Mouse (Mus musculus) hindbrain, embryonic 14.5 days (tissue): Measurements from ENCODE around the gene Klhl32. TPM values are rescaled to one million over a fixed set of nuclear protein-coding genes. Genes with fewer than 3 reads are reported as not detected.
A peak's percentile ranks its signal among the peaks of the same experiment; 100 is the strongest.

Source experiments
- ATAC-seq: fragments of 200-750 bp; cut with Nextera tagmentation; 2 replicates; pipeline ENCODE4 v1.8.0; 2017; ENCODE audit warnings: moderate number of reproducible peaks, mild to moderate bottlenecking, moderate TSS enrichment, moderate library complexity; ENCODE audit not compliant: low FRiP score
- DNase-seq: peaks from one replicate; pipeline ENCODE4 v3.0.0-alpha.2; 2015; ENCODE audit warnings: low spot score
- H3K27ac ChIP-seq: fragments of 300-500 bp; sonication (generic); 2 replicates; pipeline ENCODE4 v1.5.1; 2014; ENCODE audit warnings: mild to moderate bottlenecking, moderate library complexity
- H3K27me3 ChIP-seq: fragments of 300-500 bp; sonication (generic); 2 replicates; pipeline ENCODE4 v1.6.1; 2014; ENCODE audit warnings: mild to moderate bottlenecking, low read length, mixed read lengths; ENCODE audit not compliant: control insufficient read depth, insufficient read depth
- H3K36me3 ChIP-seq: fragments of 300-500 bp; sonication (generic); replicated peaks from 2 replicates; pipeline ENCODE4 v1.6.1; 2014; ENCODE audit not compliant: control insufficient read depth, insufficient read depth
- H3K4me1 ChIP-seq: fragments of 300-500 bp; sonication (generic); replicated peaks from 2 replicates; pipeline ENCODE4 v1.6.1; 2014; ENCODE audit warnings: antibody characterized with exemption, low read length, mixed read lengths; ENCODE audit not compliant: control insufficient read depth, insufficient read depth
- H3K4me2 ChIP-seq: fragments of 300-500 bp; sonication (generic); replicated peaks from 2 replicates; pipeline ENCODE4 v1.6.1; 2014; ENCODE audit warnings: mild to moderate bottlenecking, moderate library complexity
- H3K4me3 ChIP-seq: fragments of 300-500 bp; sonication (generic); replicated peaks from 2 replicates; pipeline ENCODE4 v1.5.1; 2014; ENCODE audit warnings: mild to moderate bottlenecking, low read length
- H3K9ac ChIP-seq: fragments of 300-500 bp; sonication (generic); 2 replicates; pipeline ENCODE4 v1.6.1; 2014
- H3K9me3 ChIP-seq: fragments of 300-500 bp; sonication (generic); 2 replicates; pipeline ENCODE4 v1.6.1; 2016; ENCODE audit warnings: low read length; ENCODE audit not compliant: control insufficient read depth
- WGBS: fragments of 180-500 bp; shearing (Covaris S2); extraction: QIAGEN DNeasy Blood & Tissue Kit; methylation state at CpG from one replicate; pipeline ENCODE4 v1.1.7; 2014; 5-methylcytosine and 5-hydroxymethylcytosine counted together
- polyA plus RNA-seq: library from polyadenylated mRNA; unstranded; fragments of >200 nt; fragmentation: Nextera tagmentation; extraction: Ambion mirVana; gene quantifications from 2 replicates; pipeline ENCODE4 v1.2.1, GENCODE M21; 2014

Klhl32 gene
- polyA plus RNA-seq, 1 experiment from 2014 or later = 29.8 TPM

DNA sequence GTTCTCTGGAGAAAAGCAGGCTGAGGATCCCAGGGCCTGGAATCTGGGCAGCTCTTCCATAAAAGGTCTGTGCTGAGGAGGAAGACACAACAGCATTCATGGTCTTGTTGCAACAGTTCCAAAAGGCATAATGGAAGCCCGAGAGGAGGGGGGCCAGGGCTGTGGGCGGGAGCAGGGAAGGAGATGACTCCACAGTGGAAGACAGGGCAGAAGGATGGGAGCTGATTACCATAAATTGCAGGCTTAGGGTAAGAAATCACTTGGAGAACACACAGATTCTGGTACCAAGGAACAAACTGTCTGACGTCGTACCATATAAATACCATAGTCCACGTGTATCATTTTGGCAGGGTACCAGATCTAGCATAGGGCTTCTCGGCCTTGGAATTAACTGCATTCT lies 51.9 kb downstream of the Klhl32 start:
- H3K9ac ChIP-seq = no peak overlapping the region
- no peaks in the 10 kb centered on the region for H3K27me3 ChIP-seq
- no peak overlapping the region for H3K4me3 ChIP-seq
- H3K36me3 ChIP-seq = no peaks in the 10 kb centered on the region
- DNase-seq = no peak
- H3K4me2 ChIP-seq = no peak overlapping the region
- 85% methylated on average over 6 of the region's 6 CpGs for WGBS
- peak; percentile 32; the same call in 1 of the 2 replicates for ATAC-seq
- H3K9me3 ChIP-seq = no peaks in the 10 kb centered on the region
- no peak overlapping the region for H3K27ac ChIP-seq
- H3K4me1 ChIP-seq = no peaks in the 10 kb centered on the region

DNA sequence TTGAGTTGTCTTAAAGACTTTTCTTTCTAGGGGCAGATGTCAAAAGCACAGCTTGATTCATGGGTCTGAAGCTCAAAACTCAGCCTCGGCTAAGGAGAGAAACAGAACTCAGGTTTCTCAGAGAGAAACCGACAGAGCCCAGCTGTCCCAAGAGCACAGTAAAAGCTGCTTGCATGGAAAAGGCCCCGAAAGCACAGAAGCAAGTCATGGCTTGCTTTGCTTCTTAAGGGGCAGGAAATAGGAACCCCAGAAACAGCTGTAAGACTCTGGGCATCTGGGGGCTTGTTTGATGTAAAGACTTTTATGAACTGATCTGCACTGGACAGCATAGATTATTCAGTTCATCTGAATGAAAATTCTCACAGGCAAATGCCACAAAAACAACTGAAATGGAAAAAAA lies 53.1 kb downstream of the Klhl32 start:
- DNase-seq = no peak
- Histone ChIP-seq H3K4me2 (no peak overlapping the region), H3K4me1 (no peaks in the 10 kb centered on the region), H3K4me3 (no peak overlapping the region), H3K9ac (no peak overlapping the region), H3K9me3 (no peaks in the 10 kb centered on the region), H3K27ac (no peak overlapping the region), H3K27me3 (no peaks in the 10 kb centered on the region), H3K36me3 (no peaks in the 10 kb centered on the region)
- WGBS = 81% methylated on average over 3 of the region's 3 CpGs
- ATAC-seq = no peak

DNA sequence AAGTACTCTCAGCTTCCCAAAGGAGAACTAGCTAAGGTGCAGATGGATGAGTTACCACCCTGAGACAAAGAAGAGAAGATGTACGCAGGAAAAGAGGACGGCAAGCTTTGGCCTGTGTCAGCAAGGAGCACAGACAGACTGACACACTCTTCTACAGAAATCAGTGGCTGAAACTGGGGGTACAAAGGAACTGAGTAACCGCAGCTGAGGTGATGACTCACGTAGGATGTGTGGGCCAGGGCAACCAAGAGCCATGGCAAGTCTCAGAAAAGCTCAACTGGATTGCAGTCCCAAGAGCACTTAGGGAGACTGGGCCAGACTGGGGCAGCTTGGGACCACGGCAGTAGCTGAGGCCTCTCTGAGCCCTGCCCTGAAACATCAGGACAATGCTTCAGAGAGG lies 53.6 kb downstream of the Klhl32 start:
- H3K27me3 ChIP-seq = no peaks in the 10 kb centered on the region
- H3K36me3 ChIP-seq = no peaks in the 10 kb centered on the region
- H3K9me3 ChIP-seq = no peaks in the 10 kb centered on the region
- no peak for ATAC-seq
- no peaks in the 10 kb centered on the region for H3K4me1 ChIP-seq
- H3K4me2 ChIP-seq = no peak overlapping the region
- H3K9ac ChIP-seq = no peak overlapping the region
- 92% methylated on average over 5 of the region's 5 CpGs for WGBS
- H3K27ac ChIP-seq = no peak overlapping the region
- H3K4me3 ChIP-seq = no peak overlapping the region
- DNase-seq = no peak

DNA sequence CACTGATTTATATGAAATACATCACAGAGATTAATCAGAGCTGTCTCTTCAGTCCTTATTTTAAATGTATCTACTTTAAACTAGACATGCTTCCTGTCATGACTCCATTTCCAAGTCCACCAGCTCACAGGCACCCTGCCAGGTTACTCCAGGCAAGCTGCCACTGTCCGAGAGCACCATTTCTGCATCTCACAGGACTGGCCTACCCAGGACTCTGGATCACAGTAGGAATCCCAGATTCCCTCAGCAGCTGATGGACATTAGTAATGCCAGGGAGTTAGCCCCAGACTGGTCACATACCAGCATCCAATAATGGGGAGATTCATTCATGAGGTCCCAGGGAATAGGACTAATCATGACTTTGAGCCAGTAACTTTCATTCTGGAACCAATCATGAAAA lies 54.7 kb downstream of the Klhl32 start:
- no peak overlapping the region for H3K4me2 ChIP-seq
- no peaks in the 10 kb centered on the region for H3K4me1 ChIP-seq
- ATAC-seq (peak; percentile 67; the same call in 1 of the 2 replicates), DNase-seq (peak; percentile 38)
- 48% methylated on average over 1 of the region's 1 CpGs for WGBS
- no peaks in the 10 kb centered on the region for H3K36me3 ChIP-seq
- no peak overlapping the region for H3K4me3 ChIP-seq
- H3K27me3 ChIP-seq = no peaks in the 10 kb centered on the region
- no peak overlapping the region for H3K27ac ChIP-seq
- no peaks in the 10 kb centered on the region for H3K9me3 ChIP-seq
- no peak overlapping the region for H3K9ac ChIP-seq

DNA sequence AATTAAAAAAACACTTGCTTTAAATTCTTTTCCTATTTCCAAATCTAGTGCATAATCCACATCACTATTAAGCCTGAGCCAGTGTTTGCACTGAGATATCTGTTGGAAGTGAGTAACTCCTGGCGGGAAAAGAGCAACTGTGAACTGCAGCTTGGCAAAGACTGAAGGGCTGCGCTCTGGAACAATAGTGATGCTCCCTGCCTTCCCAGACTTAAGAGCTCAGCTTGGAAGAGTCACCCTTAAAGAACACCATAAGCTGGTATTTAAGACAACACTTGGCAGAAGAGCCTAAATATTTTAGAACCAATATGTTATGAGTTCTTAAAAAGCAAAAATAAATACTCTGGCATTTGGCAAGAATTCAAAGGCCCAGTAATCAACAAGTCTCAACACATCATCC lies 55.7 kb downstream of the Klhl32 start:
- DNase-seq = no peak
- no peak overlapping the region for H3K27ac ChIP-seq
- H3K9me3 ChIP-seq = no peaks in the 10 kb centered on the region
- no peaks in the 10 kb centered on the region for H3K36me3 ChIP-seq
- H3K27me3 ChIP-seq = no peaks in the 10 kb centered on the region
- H3K4me3 ChIP-seq = no peak overlapping the region
- H3K4me1 ChIP-seq = no peaks in the 10 kb centered on the region
- no peak overlapping the region for H3K9ac ChIP-seq
- no peak overlapping the region for H3K4me2 ChIP-seq
- ATAC-seq = no peak
- WGBS = 84% methylated on average over 2 of the region's 2 CpGs

DNA sequence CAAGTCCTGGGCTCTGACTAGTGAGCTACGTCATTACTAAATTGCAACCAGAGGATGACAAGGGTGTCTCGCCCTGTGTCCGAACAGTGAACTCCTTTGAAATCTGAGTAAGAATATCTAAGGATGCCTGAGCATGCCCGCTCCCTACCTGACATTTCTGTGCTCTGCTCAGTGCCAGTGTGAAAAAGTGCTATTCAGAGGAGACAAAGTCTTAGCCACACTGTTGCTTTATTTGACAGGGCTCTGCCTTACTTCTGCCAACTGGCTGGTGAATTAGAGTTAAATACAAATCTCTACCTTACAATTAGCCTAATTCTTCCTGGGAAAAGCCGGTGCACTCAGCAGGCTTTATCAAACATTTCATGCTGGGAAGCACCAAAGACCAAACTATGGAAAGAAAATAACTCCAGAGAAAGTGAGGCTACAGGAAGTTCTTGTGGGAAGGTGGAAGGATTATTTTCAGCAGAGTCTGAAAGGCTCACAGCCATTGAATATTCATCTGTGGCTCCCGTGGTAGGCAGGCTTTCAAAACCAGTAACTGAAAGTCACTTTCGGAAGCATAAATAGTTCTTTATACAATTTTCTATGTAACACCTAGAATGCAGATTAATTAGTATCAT lies 57.1 kb downstream of the Klhl32 start:
- WGBS = 47% methylated on average over 7 of the region's 7 CpGs
- H3K4me1 ChIP-seq = no peaks in the 10 kb centered on the region
- H3K4me2 ChIP-seq = no peak overlapping the region
- no peak for DNase-seq
- H3K36me3 ChIP-seq = no peaks in the 10 kb centered on the region
- no peak overlapping the region for H3K27ac ChIP-seq
- H3K27me3 ChIP-seq = no peaks in the 10 kb centered on the region
- H3K9me3 ChIP-seq = no peaks in the 10 kb centered on the region
- H3K4me3 ChIP-seq = no peak overlapping the region
- no peak overlapping the region for H3K9ac ChIP-seq
- ATAC-seq = no peak

DNA sequence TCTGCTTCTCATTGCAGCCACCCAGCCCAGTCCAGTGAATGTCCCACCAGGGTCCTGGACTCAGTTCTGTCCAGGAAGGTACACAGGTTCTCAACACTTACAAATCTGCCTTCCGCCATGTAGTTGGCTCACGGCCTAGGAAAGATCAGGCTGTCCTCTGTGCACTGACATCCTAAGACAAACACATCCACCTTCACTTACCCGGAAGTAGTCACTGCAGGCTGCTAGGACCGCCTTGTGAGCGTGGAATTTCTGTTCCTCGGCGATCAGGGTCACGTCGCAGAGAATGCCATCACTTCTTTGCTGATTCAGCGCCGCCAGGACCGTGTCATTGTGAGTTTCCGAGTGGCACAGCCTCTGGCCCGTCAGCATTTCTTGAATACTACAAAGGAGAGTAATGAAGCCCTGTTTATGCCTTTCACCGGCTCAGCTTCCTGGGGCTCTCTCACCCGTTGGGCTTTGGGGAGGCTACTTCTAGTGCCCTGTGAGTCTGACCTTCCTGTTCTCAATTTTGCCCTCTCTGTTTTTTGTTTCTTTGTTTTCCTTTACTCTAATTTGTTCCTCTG lies 58.4 kb downstream of the Klhl32 start:
- DNase-seq (no peak), ATAC-seq (peak; percentile 25; the same call in 1 of the 2 replicates)
- Histone ChIP-seq H3K9ac (0 out of 2 replicates have a peak overlapping the region, but pooled peaks have one; percentile 29), H3K36me3 (no peaks in the 10 kb centered on the region), H3K9me3 (no peaks in the 10 kb centered on the region), H3K27ac (no peak overlapping the region), H3K4me1 (no peaks in the 10 kb centered on the region), H3K27me3 (no peaks in the 10 kb centered on the region), H3K4me2 (peak overlapping the region; percentile 40), H3K4me3 (no peak overlapping the region; the same call in 1 of the 2 replicates)
- 12% methylated on average over 16 of the region's 16 CpGs for WGBS

DNA sequence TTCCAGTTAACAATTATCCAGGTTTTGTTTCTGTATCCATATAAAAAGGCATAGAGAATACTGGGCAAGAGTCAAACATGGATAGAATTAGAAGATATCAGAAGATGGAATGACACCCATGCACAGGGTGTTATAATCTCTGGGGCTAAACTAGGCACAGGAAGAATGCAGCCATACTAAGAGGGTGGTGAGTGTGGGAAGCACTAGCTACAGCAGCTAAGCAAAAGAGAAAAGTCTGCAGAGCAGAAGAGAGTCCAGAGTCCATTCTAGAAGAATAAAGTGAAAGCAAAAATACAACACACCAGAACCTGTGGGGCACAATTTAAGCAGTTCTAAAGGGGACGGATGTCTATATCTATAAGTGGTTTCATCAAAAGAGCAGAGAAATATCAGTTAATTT lies 61.6 kb downstream of the Klhl32 start:
- WGBS = 92% methylated on average over 1 of the region's 1 CpGs
- Histone ChIP-seq H3K36me3 (no peaks in the 10 kb centered on the region), H3K27ac (no peak overlapping the region), H3K4me1 (no peaks in the 10 kb centered on the region), H3K4me3 (no peak overlapping the region), H3K4me2 (no peak overlapping the region), H3K9ac (no peak overlapping the region), H3K9me3 (no peaks in the 10 kb centered on the region), H3K27me3 (no peaks in the 10 kb centered on the region)
- no peak for DNase-seq
- no peak for ATAC-seq

DNA sequence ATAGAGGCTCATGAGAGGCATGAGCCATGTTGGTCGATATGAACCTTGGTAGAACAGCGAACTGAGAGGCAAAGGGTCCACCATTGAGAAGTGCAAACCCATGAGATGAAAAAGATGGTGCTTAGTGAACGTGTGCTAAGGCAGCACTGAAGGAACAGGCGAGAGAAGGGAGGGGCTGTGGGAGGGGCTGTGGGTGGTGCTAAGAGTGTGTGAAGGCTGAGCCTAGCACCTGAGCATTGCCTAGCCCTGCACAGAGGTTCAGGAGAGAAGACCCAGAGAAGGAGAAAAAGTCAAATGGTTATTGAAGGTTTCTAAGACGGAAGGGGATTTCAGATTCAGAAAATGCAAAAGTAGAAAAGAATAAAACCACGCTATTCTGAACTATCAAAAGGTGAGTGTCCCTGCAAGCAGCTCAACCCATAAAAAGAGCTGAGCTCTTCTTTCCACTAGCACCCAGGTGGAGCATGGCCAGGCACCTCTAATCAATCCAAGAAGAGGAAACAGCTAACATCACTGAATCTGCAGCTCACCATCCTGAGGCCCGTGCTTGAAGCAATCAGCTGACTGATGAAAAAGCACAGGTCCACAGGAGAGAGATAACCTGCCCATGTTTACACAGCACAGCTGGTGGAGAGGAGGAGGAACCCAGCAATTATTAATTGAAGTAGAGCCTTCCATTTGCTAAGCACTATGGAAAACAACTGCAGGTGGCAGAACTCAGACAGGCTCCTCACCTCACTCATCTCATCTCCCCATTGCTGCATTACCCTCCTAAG lies 65.0 kb downstream of the Klhl32 start:
- Histone ChIP-seq H3K27me3 (no peaks in the 10 kb centered on the region), H3K4me3 (no peak overlapping the region), H3K4me1 (no peaks in the 10 kb centered on the region), H3K36me3 (no peaks in the 10 kb centered on the region), H3K27ac (no peak overlapping the region), H3K9me3 (no peaks in the 10 kb centered on the region), H3K9ac (no peak overlapping the region), H3K4me2 (no peak overlapping the region)
- DNase-seq (no peak), ATAC-seq (no peak)
- WGBS = 67% methylated on average over 7 of the region's 7 CpGs
